ENCODE assay signal across 10 mouse cellular contexts in genomic region chr13:23556906-23557305, GRCm38 (mm10). TPM values are rescaled to one million over a fixed set of nuclear protein-coding genes. Genes with fewer than 3 reads are reported as not detected.
DNase-seq lines count a peak whose midpoint lies in the region; ATAC-seq and TF ChIP-seq lines count a peak whose summit lies in the region.
"Had no signal": no experiment of that assay in that cellular context is flagged by ENCODE, and none has a peak within 500 bp of the region (broad histone marks: within the 10 kb centered on the region; RNA-seq: fewer than 3 reads in every experiment).

No protein-coding gene starts in this region.

- H3K27ac ChIP-seq in kidney, embryonic 16.5 days (ENCODE audit: low read length): peak overlapping the region; percentile 76
- peak overlapping the region; percentile 99 for H3K27ac ChIP-seq in embryonic facial prominence, embryonic 12.5 days
- H3K27ac ChIP-seq in hindbrain, postnatal 0 days: no peak overlapping the region
- no peak overlapping the region for H3K27ac ChIP-seq in midbrain, embryonic 14.5 days (replicated peaks; ENCODE audit: low read depth, low read length)

- peak overlapping the region; percentile 60 for H3K4me2 ChIP-seq in kidney, embryonic 16.5 days (replicated peaks; ENCODE audit: low read depth, low read length)
- peak overlapping the region; percentile 82 for H3K4me2 ChIP-seq in embryonic facial prominence, embryonic 12.5 days (replicated peaks)
- peak overlapping the region; percentile 81 for H3K4me2 ChIP-seq in hindbrain, postnatal 0 days (ENCODE audit: low read depth, low read length)
- peak overlapping the region; percentile 91; the same call in 1 of the 2 replicates for H3K4me2 ChIP-seq in midbrain, embryonic 14.5 days (ENCODE audit: low read length)

- peak overlapping the region; percentile 46; the same call in 1 of the 2 replicates for H3K9ac ChIP-seq in kidney, embryonic 16.5 days (replicated peaks; ENCODE audit: low read length)
- H3K9ac ChIP-seq in embryonic facial prominence, embryonic 12.5 days: no peak overlapping the region
- no peak overlapping the region for H3K9ac ChIP-seq in hindbrain, postnatal 0 days (replicated peaks; ENCODE audit: low read length)
- H3K9ac ChIP-seq in midbrain, embryonic 14.5 days (replicated peaks; ENCODE audit: low read length): no peak overlapping the region

- TF ChIP-seq CTCF in hindbrain, postnatal 0 days (IDR thresholded peaks at IDR 0.05; ENCODE audit: low read depth): no peak

- WGBS in kidney, embryonic 16.5 days: 72% methylated on average over 3 of the region's 3 CpGs
- WGBS in embryonic facial prominence, embryonic 12.5 days: 65% methylated on average over 3 of the region's 3 CpGs
- WGBS in hindbrain, postnatal 0 days: 72% methylated on average over 3 of the region's 3 CpGs
- WGBS in midbrain, embryonic 14.5 days: 65% methylated on average over 3 of the region's 3 CpGs

- ATAC-seq in kidney, embryonic 16.5 days (ENCODE audit: low FRiP score, low TSS enrichment): no peak
- no peak for ATAC-seq in embryonic facial prominence, embryonic 12.5 days (ENCODE audit: insufficient number of reproducible peaks, insufficient read depth, low FRiP score, low TSS enrichment)
- no peak for ATAC-seq in hindbrain, postnatal 0 days
- no peak for ATAC-seq in midbrain, embryonic 14.5 days (ENCODE audit: low FRiP score, low TSS enrichment)

- H3K9me3 ChIP-seq in kidney, embryonic 16.5 days (ENCODE audit: low read length): no peaks in the 10 kb centered on the region
- H3K9me3 ChIP-seq in embryonic facial prominence, embryonic 12.5 days: no peaks in the 10 kb centered on the region
- no peaks in the 10 kb centered on the region for H3K9me3 ChIP-seq in hindbrain, postnatal 0 days (ENCODE audit: low read length)
- no peaks in the 10 kb centered on the region for H3K9me3 ChIP-seq in midbrain, embryonic 14.5 days (ENCODE audit: control insufficient read depth, low read length)

- no peaks in the 10 kb centered on the region for H3K27me3 ChIP-seq in kidney, embryonic 16.5 days (ENCODE audit: insufficient read depth, low read length)
- H3K27me3 ChIP-seq in embryonic facial prominence, embryonic 12.5 days: no peaks in the 10 kb centered on the region
- H3K27me3 ChIP-seq in hindbrain, postnatal 0 days (ENCODE audit: insufficient read depth, low read length): no peaks in the 10 kb centered on the region
- no peaks in the 10 kb centered on the region for H3K27me3 ChIP-seq in midbrain, embryonic 14.5 days (ENCODE audit: control insufficient read depth, insufficient read depth, low read length)

- H3K36me3 ChIP-seq in kidney, embryonic 16.5 days (ENCODE audit: insufficient read depth, low read length): no peaks in the 10 kb centered on the region
- H3K36me3 ChIP-seq in embryonic facial prominence, embryonic 12.5 days: no peaks in the 10 kb centered on the region
- H3K36me3 ChIP-seq in hindbrain, postnatal 0 days (ENCODE audit: insufficient read depth, low read length): no peaks in the 10 kb centered on the region
- H3K36me3 ChIP-seq in midbrain, embryonic 14.5 days (ENCODE audit: control insufficient read depth, insufficient read depth, low read length): no peaks in the 10 kb centered on the region

- peaks cover 12% of the 10 kb centered on the region for H3K4me1 ChIP-seq in kidney, embryonic 16.5 days (ENCODE audit: insufficient read depth, low read length)
- 0 out of 2 replicates have a peak, but pooled peaks cover 6% of the 10 kb centered on the region for H3K4me1 ChIP-seq in embryonic facial prominence, embryonic 12.5 days
- peaks cover 7% of the 10 kb centered on the region for H3K4me1 ChIP-seq in hindbrain, postnatal 0 days (ENCODE audit: insufficient read depth, low read length)
- H3K4me1 ChIP-seq in midbrain, embryonic 14.5 days (ENCODE audit: control insufficient read depth, insufficient read depth, low read length): peaks cover 12% of the 10 kb centered on the region

- peak overlapping the region; percentile 5; the same call in 1 of the 2 replicates for H3K4me3 ChIP-seq in kidney, embryonic 16.5 days (ENCODE audit: low read length)
- H3K4me3 ChIP-seq in embryonic facial prominence, embryonic 12.5 days: no peak overlapping the region
- no peak overlapping the region for H3K4me3 ChIP-seq in hindbrain, postnatal 0 days (ENCODE audit: low read length)
- no peak overlapping the region for H3K4me3 ChIP-seq in midbrain, embryonic 14.5 days (replicated peaks; ENCODE audit: low read depth, low read length)

- DNase-seq in kidney, adult 8-10 months: no peak
- DNase-seq in hindbrain, postnatal 0 days (ENCODE audit: low spot score): no peak
- DNase-seq in midbrain, embryonic 14.5 days: no peak
- DNase-seq in embryo, embryonic 11 days: no peak
- no peak for DNase-seq in adrenal gland, adult (ENCODE audit: inconsistent age in 2 of 2, low spot score in 1 of 2)
- DNase-seq: cerebellum, postnatal 10 days; heart, adult 18-20 months; right cerebral cortex, postnatal 25 days had no signal

RNA-seq across cellular contexts. Expression of gene Hist1h1d, which starts 3.8 kb away (rescaled TPM):
- 0.37 and 0.55 TPM in 2 replicates for polyA plus RNA-seq in kidney, embryonic 16.5 days (2015; fragmentation: Nextera tagmentation; extraction: Ambion mirVana)
- 0.64 and 0.75 TPM in 2 replicates for polyA plus RNA-seq in embryonic facial prominence, embryonic 12.5 days (2016; fragmentation: Nextera tagmentation; extraction: Ambion mirVana)
- 49.4 and 53.4 TPM in 2 replicates for total RNA-seq in hindbrain, postnatal 0 days (2014; rRNA removed)
- polyA plus RNA-seq in hindbrain, postnatal 0 days (2015; fragmentation: Nextera tagmentation; extraction: Ambion mirVana): 0.18 and 0.25 TPM in 2 replicates
- 0.11 and 0.18 TPM in 2 replicates for polyA plus RNA-seq in midbrain, embryonic 14.5 days (2014; fragmentation: Nextera tagmentation; extraction: Ambion mirVana)

RNA-seq across cellular contexts. Expression of gene Hist1h3e, which starts 5.3 kb away (rescaled TPM):
- 4.7 TPM in 2 replicates for polyA plus RNA-seq in kidney, embryonic 16.5 days (2015; fragmentation: Nextera tagmentation; extraction: Ambion mirVana)
- polyA plus RNA-seq in embryonic facial prominence, embryonic 12.5 days (2016; fragmentation: Nextera tagmentation; extraction: Ambion mirVana): 9.5 and 9.6 TPM in 2 replicates
- 528 and 734 TPM in 2 replicates for total RNA-seq in hindbrain, postnatal 0 days (2014; rRNA removed)
- 1.3 and 2.8 TPM in 2 replicates for polyA plus RNA-seq in hindbrain, postnatal 0 days (2015; fragmentation: Nextera tagmentation; extraction: Ambion mirVana)
- 3.1 and 3.8 TPM in 2 replicates for polyA plus RNA-seq in midbrain, embryonic 14.5 days (2014; fragmentation: Nextera tagmentation; extraction: Ambion mirVana)

RNA-seq across cellular contexts. Expression of gene Hist1h4f, which starts 5.5 kb away (rescaled TPM):
- 1.5 and 2.0 TPM in 2 replicates for polyA plus RNA-seq in kidney, embryonic 16.5 days (2015; fragmentation: Nextera tagmentation; extraction: Ambion mirVana)
- polyA plus RNA-seq in embryonic facial prominence, embryonic 12.5 days (2016; fragmentation: Nextera tagmentation; extraction: Ambion mirVana): 2.1 and 2.4 TPM in 2 replicates
- 1,844 and 2,344 TPM in 2 replicates for total RNA-seq in hindbrain, postnatal 0 days (2014; rRNA removed)
- polyA plus RNA-seq in hindbrain, postnatal 0 days (2015; fragmentation: Nextera tagmentation; extraction: Ambion mirVana): 0.89 TPM in 1 of 2 replicates, not detected in the other
- not detected in 2 replicates for polyA plus RNA-seq in midbrain, embryonic 14.5 days (2014; fragmentation: Nextera tagmentation; extraction: Ambion mirVana)

RNA-seq across cellular contexts. Expression of gene Hist1h3f, which starts 13.1 kb away (rescaled TPM):
- polyA plus RNA-seq in kidney, embryonic 16.5 days (2015; fragmentation: Nextera tagmentation; extraction: Ambion mirVana): 0.54 and 0.82 TPM in 2 replicates
- 1.3 and 2.3 TPM in 2 replicates for polyA plus RNA-seq in embryonic facial prominence, embryonic 12.5 days (2016; fragmentation: Nextera tagmentation; extraction: Ambion mirVana)
- total RNA-seq in hindbrain, postnatal 0 days (2014; rRNA removed): 466 and 603 TPM in 2 replicates
- 0.16 and 0.54 TPM in 2 replicates for polyA plus RNA-seq in hindbrain, postnatal 0 days (2015; fragmentation: Nextera tagmentation; extraction: Ambion mirVana)
- 0.32 and 0.47 TPM in 2 replicates for polyA plus RNA-seq in midbrain, embryonic 14.5 days (2014; fragmentation: Nextera tagmentation; extraction: Ambion mirVana)

RNA-seq across cellular contexts. Expression of gene Hist1h2bh, which starts 13.7 kb away (rescaled TPM):
- polyA plus RNA-seq in kidney, embryonic 16.5 days (2015; fragmentation: Nextera tagmentation; extraction: Ambion mirVana): 0.64 and 0.92 TPM in 2 replicates
- polyA plus RNA-seq in embryonic facial prominence, embryonic 12.5 days (2016; fragmentation: Nextera tagmentation; extraction: Ambion mirVana): 1.3 and 1.5 TPM in 2 replicates
- total RNA-seq in hindbrain, postnatal 0 days (2014; rRNA removed): 65.9 and 103 TPM in 2 replicates
- 0.13 and 0.35 TPM in 2 replicates for polyA plus RNA-seq in hindbrain, postnatal 0 days (2015; fragmentation: Nextera tagmentation; extraction: Ambion mirVana)
- polyA plus RNA-seq in midbrain, embryonic 14.5 days (2014; fragmentation: Nextera tagmentation; extraction: Ambion mirVana): 0.13 and 0.30 TPM in 2 replicates

Comparison
In these comparisons a context has a peak if more than half of its experiments do, and no peak if none do; other contexts are left out.
1. H3K27ac ChIP-seq: peak in kidney, embryonic 16.5 days (single experiment) and embryonic facial prominence, embryonic 12.5 days (single experiment); none in hindbrain, postnatal 0 days (single experiment) and midbrain, embryonic 14.5 days (single experiment).
2. Peak in every context shown above with its lines, with median percentiles within 50 percentile points of each other: H3K4me2 ChIP-seq.